Mouse (Mus musculus) forebrain, postnatal 0 days (tissue): Measurements from ENCODE around the gene Peli2. TPM values are rescaled to one million over a fixed set of nuclear protein-coding genes. Genes with fewer than 3 reads are reported as not detected.

Experiments
- ATAC-seq: fragments of 200-750 bp; cut with Nextera tagmentation; 2 replicates; pipeline ENCODE4 v1.8.0; 2017; ENCODE audit warnings: mild to moderate bottlenecking, moderate library complexity
- DNase-seq: peaks from one replicate; pipeline ENCODE4 v3.0.0-alpha.2; 2015
- H3K27ac ChIP-seq: fragments of 300-500 bp; sonication (generic); 2 replicates; pipeline ENCODE4 v1.5.1; 2014; ENCODE audit warnings: low read depth, mild to moderate bottlenecking, antibody characterized with exemption, low read length, moderate library complexity, mixed read lengths
- H3K27me3 ChIP-seq: fragments of 300-500 bp; sonication (generic); 2 replicates; pipeline ENCODE4 v1.6.1; 2014; ENCODE audit warnings: mild to moderate bottlenecking, low read length, mixed read lengths; ENCODE audit not compliant: insufficient read depth
- H3K36me3 ChIP-seq: fragments of 300-500 bp; sonication (generic); 2 replicates; pipeline ENCODE4 v1.6.1; 2014; ENCODE audit warnings: mild to moderate bottlenecking, moderate library complexity; ENCODE audit not compliant: insufficient read depth
- H3K4me1 ChIP-seq: fragments of 300-500 bp; sonication (generic); 2 replicates; pipeline ENCODE4 v1.6.1; 2014; ENCODE audit warnings: antibody characterized with exemption; ENCODE audit not compliant: insufficient read depth
- H3K4me2 ChIP-seq: fragments of 300-500 bp; sonication (generic); 2 replicates; pipeline ENCODE4 v1.6.1; 2014; ENCODE audit warnings: low read depth, mild to moderate bottlenecking, moderate library complexity
- H3K4me3 ChIP-seq: fragments of 300-500 bp; sonication (generic); 2 replicates; pipeline ENCODE4 v1.5.1; 2014; ENCODE audit warnings: low read depth, low read length, mixed read lengths
- H3K9ac ChIP-seq: fragments of 300-500 bp; sonication (generic); 2 replicates; pipeline ENCODE4 v1.6.1; 2014; ENCODE audit warnings: mild to moderate bottlenecking
- H3K9me3 ChIP-seq: fragments of 300-500 bp; sonication (generic); 2 replicates; pipeline ENCODE4 v1.6.1; 2016; ENCODE audit warnings: low read length
- CTCF ChIP-seq: sonication (generic); IDR thresholded peaks from 2 replicates; pipeline ENCODE4 v1.5.1; 2016; ENCODE audit warnings: antibody characterized with exemption, control low read depth, low read depth
- WGBS: fragments of 180-500 bp; shearing (Covaris S2); extraction: QIAGEN DNeasy Blood & Tissue Kit; methylation state at CpG from one replicate; pipeline ENCODE4 v1.1.7; 2014; 5-methylcytosine and 5-hydroxymethylcytosine counted together
- polyA plus RNA-seq: library from polyadenylated mRNA; unstranded; fragments of >200 nt; fragmentation: Nextera tagmentation; extraction: Ambion mirVana; gene quantifications from 2 replicates; pipeline ENCODE4 v1.2.1, GENCODE M21; 2015
- total RNA-seq: library from RNA; depleted of rRNA; stranded (reverse); fragments of >200 nt; gene quantifications from 2 replicates; pipeline ENCODE4 v1.2.3, GENCODE M21; 2014

The Peli2 gene
- total and polyA plus RNA-seq, 2 experiments from 2014 or later, result 6.6 to 16.4 TPM

DNA sequence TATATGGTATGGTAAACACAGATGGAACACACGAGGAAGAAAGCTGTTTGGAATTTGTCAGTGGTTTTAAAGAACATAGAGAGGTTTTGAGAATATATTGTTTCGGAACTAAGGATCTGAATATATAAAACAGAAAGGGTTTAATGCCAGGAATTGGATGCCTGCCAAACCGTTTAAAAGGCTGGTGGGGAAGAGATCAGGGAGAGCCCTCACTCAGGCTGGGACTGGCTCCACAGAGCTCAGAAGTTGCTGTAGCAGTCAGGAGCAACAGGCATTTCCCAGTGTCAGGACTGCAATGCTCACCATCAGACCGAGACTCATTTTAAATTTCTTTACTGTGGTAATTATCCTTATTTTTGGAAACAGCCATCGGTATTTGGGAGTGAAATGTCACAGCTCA lies 76.2 kb downstream of the Peli2 start:
- 17% methylated on average over 5 of the region's 5 CpGs for WGBS
- ATAC-seq, result no peak

DNA sequence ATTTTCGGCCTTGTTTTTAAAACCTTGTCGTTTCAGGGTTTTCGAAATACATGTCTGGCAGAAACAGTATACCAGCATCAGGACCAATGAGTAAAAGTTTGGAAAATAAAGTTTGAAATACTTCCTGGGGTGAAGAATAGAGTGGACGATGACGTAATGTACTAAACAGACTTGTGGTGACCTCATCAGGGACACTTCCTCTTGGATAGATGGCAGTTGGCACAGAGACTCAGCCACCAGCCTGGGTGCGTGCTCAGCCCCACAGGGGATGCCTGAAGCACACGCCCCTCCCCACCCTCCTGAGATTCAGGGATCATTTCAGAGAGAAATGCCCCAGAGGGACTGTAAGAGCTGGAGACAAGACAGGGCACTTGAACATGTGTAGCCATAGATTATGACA lies 76.7 kb downstream of the Peli2 start:
- H3K4me3 ChIP-seq, result no peak overlapping the region
- no peak overlapping the region for H3K4me2 ChIP-seq
- ATAC-seq (no peak), DNase-seq (no peak)
- H3K36me3 ChIP-seq, result no peaks in the 10 kb centered on the region
- H3K4me1 ChIP-seq, result peaks cover 5% of the 10 kb centered on the region; the same call in 1 of the 2 replicates
- no peak for TF ChIP-seq CTCF
- H3K9ac ChIP-seq, result no peak overlapping the region
- H3K27ac ChIP-seq, result no peak overlapping the region
- no peaks in the 10 kb centered on the region for H3K27me3 ChIP-seq
- no peaks in the 10 kb centered on the region for H3K9me3 ChIP-seq
- WGBS, result 52% methylated on average over 7 of the region's 7 CpGs

More for the DNA sequence above, 76.2 kb downstream of the Peli2 start:
- Histone ChIP-seq H3K27ac (no peak overlapping the region), H3K36me3 (no peaks in the 10 kb centered on the region), H3K4me3 (no peak overlapping the region), H3K9me3 (no peaks in the 10 kb centered on the region), H3K27me3 (no peaks in the 10 kb centered on the region), H3K4me1 (peaks cover 5% of the 10 kb centered on the region; the same call in 1 of the 2 replicates), H3K9ac (no peak overlapping the region), H3K4me2 (no peak overlapping the region)
- no peak for TF ChIP-seq CTCF
- DNase-seq, result no peak

DNA sequence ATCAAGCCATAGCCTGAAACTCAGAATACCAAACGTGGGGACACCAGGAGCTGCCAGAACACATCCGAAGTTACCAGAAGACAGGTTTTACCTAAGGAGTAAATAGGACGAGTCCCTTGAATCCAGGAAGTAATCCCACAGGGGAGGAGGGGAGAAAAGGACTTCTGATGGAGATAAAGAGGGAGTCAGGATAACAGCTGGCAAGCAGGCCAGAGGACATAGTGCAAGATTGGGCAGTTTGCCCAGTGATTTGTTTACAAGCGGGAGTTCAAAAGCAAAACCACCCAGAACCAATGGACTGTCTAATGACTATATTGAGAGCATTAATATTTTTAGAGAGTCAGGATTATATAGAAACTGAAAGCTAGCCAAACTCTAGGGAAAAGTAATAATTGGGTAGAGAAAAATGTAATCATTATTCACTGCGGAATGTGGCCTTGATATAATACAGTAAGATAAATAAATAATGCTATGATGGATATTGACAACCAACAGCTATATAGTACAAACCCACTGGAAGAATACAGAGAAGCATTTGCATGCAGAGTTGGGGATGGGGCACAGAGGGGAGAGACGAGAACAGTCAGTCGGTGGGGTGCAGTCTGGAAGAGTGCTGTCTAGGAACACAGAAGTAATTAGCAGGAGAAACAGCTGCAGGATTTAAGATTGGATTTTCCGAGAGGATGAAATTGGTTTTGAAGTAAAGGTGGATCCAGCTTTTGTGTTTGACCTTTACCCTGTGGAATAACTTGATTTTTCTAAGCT lies 77.7 kb downstream of the Peli2 start:
- H3K36me3 ChIP-seq, result no peaks in the 10 kb centered on the region
- no peaks in the 10 kb centered on the region for H3K9me3 ChIP-seq
- DNase-seq (no peak), ATAC-seq (no peak)
- no peak overlapping the region for H3K27ac ChIP-seq
- H3K4me1 ChIP-seq, result peaks cover 5% of the 10 kb centered on the region; the same call in 1 of the 2 replicates
- H3K4me2 ChIP-seq, result no peak overlapping the region
- H3K4me3 ChIP-seq, result no peak overlapping the region
- H3K27me3 ChIP-seq, result no peaks in the 10 kb centered on the region
- 41% methylated on average over 8 of the region's 8 CpGs for WGBS
- no peak overlapping the region for H3K9ac ChIP-seq
- no peak for TF ChIP-seq CTCF

GRCm38 (mm10) chr14:48198957-48199356 lies 78.3 kb downstream of the Peli2 start:
- Histone ChIP-seq H3K36me3 (no peaks in the 10 kb centered on the region), H3K4me2 (no peak overlapping the region), H3K4me1 (peaks cover 5% of the 10 kb centered on the region; the same call in 1 of the 2 replicates), H3K27ac (0 out of 2 replicates have a peak overlapping the region, but pooled peaks have one; percentile 5), H3K4me3 (no peak overlapping the region), H3K27me3 (no peaks in the 10 kb centered on the region), H3K9ac (no peak overlapping the region), H3K9me3 (no peaks in the 10 kb centered on the region)
- no peak for ATAC-seq
- WGBS, result 67% methylated on average over 16 of the region's 16 CpGs
- TF ChIP-seq CTCF, result no peak
- DNase-seq, result no peak

- Histone ChIP-seq H3K27ac (no peak overlapping the region), H3K27me3 (no peaks in the 10 kb centered on the region), H3K4me2 (no peak overlapping the region), H3K9ac (no peak overlapping the region), H3K9me3 (no peaks in the 10 kb centered on the region), H3K4me3 (no peak overlapping the region), H3K36me3 (no peaks in the 10 kb centered on the region), H3K4me1 (peaks cover 5% of the 10 kb centered on the region; the same call in 1 of the 2 replicates)
- 59% methylated on average over 4 of the region's 4 CpGs for WGBS
- DNase-seq, result no peak
- no peak for ATAC-seq
- no peak for TF ChIP-seq CTCF
Measured at GRCm38 (mm10) chr14:48199506-48199905, 78.9 kb downstream of the Peli2 start.

- Histone ChIP-seq H3K36me3 (no peaks in the 10 kb centered on the region), H3K9me3 (no peaks in the 10 kb centered on the region), H3K27me3 (no peaks in the 10 kb centered on the region), H3K4me2 (no peak overlapping the region), H3K9ac (no peak overlapping the region), H3K4me3 (no peak overlapping the region), H3K4me1 (peaks cover 5% of the 10 kb centered on the region; the same call in 1 of the 2 replicates), H3K27ac (no peak overlapping the region)
- ATAC-seq (no peak), DNase-seq (no peak)
- WGBS, result 95% methylated on average over 9 of the region's 9 CpGs
- TF ChIP-seq CTCF, result no peak
Measured at GRCm38 (mm10) chr14:48200291-48200690, 79.7 kb downstream of the Peli2 start.

DNA sequence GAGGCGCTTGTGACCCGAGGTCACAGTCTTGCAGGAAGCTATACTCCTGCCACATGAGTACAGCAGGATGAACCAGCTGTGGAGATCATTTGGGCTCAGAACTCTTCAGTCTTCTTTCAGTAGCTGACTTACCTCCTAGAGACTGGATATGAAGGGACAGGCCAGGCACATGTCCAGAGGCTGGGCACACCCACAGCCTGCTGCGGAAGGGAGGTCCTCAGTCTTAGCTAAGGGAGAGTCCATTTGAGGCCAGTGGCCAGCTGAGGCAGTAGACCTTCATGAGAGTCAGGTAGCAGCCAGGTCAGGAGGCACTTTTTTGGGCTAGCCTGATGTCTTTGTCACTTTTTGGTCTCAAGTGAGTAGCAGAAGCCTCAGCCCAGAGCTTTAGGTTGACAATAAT lies 80.2 kb downstream of the Peli2 start:
- ATAC-seq (no peak), DNase-seq (no peak)
- H3K4me3 ChIP-seq, result no peak overlapping the region
- H3K9ac ChIP-seq, result no peak overlapping the region
- 92% methylated on average over 3 of the region's 3 CpGs for WGBS
- H3K4me2 ChIP-seq, result no peak overlapping the region
- no peaks in the 10 kb centered on the region for H3K27me3 ChIP-seq
- no peak for TF ChIP-seq CTCF
- no peaks in the 10 kb centered on the region for H3K9me3 ChIP-seq
- no peak overlapping the region for H3K27ac ChIP-seq
- H3K4me1 ChIP-seq, result peaks cover 5% of the 10 kb centered on the region; the same call in 1 of the 2 replicates
- H3K36me3 ChIP-seq, result no peaks in the 10 kb centered on the region
